Mouse (Mus musculus): ENCODE data around the gene Mllt10.
"Not testable (repeated sequence)": the region's sequence is repeated elsewhere in the genome, so short reads cannot be mapped to it uniquely, and the experiment has no call there.

Gene Mllt10

DNA sequence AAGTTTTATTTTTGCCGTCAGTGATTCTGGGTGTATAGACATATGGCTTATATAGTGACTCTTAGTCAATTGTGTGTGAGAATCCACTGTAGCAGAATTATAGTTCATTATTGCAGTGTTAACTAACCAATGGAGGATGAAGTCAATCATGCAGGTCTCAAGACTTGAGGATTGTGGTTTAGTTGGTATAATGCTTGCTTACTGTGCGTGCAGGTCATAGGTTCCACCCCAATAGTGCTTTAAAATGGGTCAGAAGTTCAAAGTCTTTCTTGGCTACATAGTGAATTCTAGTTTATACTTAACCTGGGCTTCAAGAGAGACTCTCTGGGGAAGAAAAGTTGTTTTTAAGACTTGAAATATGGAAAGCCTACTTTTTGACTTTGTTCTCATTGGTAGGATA lies 16.9 kb downstream of the Mllt10 start:
- DNase-seq (ENCODE audit: low read depth in 2 of 2, low spot score in 2 of 2) = no peak

DNA sequence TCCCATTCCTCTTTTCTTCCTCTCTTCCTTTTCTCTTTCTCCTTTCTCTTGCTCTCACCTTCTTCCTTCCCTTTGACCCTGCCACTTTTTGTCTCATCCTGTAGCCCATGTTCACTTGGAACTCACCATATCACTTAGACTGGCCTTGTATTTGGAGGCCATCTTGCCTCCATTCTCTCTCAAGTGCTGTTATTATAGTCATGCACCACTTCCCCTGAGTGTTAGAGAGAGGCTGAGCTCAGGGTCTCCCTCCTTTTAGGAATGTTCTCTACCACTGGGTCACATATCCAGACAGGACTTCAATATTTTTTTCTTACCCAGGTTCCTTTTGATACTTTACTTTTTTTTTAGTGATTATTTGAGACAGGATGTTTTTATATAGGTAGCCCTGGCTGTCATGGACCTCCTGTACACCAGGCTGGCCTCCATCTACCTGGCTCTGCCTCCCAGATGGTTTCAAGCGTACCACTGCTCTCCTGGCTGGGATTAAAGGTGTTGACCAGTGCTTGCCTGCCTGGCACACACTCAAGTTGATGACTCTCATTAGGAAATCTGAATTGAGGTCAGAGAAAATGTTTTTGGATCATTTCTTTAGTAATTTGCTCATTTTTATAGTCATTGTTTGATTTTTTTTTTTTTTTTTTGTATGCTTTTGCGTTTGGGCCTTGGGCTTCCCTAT lies 25.3 kb downstream of the Mllt10 start:
- no peak for DNase-seq (ENCODE audit: low read depth in 2 of 2, low spot score in 2 of 2)

DNA sequence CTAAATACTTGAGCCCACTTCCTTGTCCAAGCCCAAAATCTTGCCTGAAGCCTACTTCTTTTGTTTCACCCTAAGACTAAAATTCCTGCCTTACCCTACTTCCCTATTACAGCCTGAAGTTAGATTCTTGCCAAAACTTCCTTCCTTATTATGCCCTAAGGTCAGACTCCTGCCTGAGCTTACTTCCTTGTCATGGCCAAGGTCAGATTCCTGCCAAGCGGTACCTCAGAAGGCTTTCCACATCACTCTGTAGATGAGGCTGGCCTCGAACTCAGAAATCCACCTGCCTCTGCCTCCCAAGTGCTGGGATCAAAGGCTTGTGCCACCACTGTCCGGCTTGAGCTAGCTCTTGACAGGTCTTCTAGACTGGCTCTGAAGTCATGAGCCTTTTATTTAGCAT lies 32.7 kb downstream of the Mllt10 start:
- not testable (repeated sequence) for DNase-seq (ENCODE audit: low read depth in 2 of 2, low spot score in 2 of 2)

DNA sequence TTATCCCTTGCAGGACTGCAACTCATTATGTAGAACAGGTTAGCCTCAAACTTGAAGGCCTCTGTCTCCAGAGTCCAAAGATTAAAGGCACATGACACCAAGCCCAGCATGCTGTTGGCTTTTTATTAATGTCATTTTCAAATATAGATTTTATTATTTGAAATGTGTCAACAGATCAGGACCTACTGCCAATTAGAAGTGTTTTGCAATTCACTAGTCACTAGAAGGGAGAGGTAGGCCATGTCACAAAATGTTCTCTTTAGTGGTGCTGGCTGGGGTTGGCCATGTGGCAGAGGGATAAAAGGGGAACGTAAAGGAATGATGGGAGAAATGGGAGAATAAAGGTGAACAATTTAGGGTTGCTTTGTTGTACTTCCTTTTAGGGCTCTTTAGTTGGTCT lies 38.8 kb downstream of the Mllt10 start:
- DNase-seq (ENCODE audit: low read depth in 2 of 2, low spot score in 2 of 2) = no peak

DNA sequence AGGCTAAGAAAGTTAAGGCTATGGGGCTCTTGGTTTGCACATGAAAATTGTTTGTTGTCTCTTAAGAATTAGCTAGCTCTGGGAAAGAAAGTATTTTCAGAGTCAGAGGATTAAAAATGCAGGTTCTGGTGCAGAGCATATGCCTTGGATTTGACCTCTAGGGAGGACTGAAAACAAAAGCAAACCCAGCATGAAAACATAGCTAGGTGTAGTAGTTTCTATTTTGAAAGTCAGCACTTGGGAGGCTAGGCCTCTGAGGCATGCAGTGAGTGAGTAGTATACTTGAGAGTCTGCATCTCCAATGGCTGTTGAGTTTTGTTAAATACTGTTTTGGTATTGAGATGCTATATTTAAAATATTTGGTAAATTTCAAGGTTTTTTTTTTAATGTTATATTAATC lies 39.3 kb downstream of the Mllt10 start:
- DNase-seq (ENCODE audit: low read depth in 2 of 2, low spot score in 2 of 2) = no peak

DNA sequence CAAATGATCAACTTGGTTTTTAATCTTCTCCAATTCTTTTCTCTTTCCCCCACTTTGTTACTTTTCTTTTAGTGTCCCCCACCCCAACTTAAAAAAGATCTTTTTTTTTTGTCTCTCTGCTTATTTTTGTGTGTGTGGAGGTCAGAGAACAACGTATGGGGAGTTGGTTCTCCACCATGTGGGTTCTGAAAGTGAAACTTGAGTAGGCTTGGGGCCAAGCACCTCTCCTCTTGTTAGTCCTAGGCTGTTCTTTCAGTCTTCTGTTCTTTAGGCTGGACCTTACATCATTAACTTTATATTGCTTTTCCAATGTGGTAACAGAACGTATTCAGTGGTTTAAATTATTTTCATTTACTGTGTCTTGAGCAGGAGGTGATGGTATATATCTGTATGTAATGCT lies 40.8 kb downstream of the Mllt10 start:
- no peak for DNase-seq (ENCODE audit: low read depth in 2 of 2, low spot score in 2 of 2)

DNA sequence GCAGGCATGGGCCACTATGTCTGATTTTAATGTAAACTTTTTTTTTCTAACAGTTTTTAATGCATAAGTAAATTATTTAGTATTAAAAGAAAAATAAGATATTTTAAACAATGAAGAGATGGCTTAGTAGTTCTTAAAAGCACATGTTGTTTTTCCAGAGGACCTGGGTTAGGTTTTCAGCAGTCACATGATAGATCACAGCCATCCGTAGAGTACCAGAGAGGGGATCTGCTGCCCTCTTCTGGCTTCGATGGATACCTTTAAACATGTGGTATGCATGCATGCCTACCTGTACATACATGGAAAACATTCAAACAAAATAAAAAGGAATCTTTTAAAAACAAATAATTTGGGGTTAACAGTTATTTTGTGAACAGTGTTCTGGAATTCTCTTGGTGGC lies 45.9 kb downstream of the Mllt10 start:
- DNase-seq (ENCODE audit: low read depth in 2 of 2, low spot score in 2 of 2) = peak in 1 of 2 experiments; percentile 15

DNA sequence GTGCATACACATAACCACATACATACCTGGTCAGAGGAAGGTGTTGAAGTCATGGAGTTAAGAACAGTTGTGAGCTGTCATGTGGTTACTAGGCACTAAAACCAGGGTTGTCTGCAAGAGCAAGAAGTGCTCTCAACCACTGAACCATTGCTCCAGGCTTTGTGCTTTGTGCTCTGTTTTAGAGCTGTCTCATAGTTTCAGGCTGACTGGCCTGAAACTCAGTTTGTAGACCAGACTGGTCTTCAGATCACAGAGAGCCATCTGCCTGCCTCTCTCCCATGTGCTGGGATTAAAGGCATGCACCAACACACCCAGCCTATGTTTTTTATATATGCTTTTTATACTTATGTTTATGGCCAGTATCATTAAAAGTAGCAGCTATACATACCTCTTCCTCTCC lies 52.5 kb downstream of the Mllt10 start:
- DNase-seq (ENCODE audit: low read depth in 2 of 2, low spot score in 2 of 2) = no peak

DNA sequence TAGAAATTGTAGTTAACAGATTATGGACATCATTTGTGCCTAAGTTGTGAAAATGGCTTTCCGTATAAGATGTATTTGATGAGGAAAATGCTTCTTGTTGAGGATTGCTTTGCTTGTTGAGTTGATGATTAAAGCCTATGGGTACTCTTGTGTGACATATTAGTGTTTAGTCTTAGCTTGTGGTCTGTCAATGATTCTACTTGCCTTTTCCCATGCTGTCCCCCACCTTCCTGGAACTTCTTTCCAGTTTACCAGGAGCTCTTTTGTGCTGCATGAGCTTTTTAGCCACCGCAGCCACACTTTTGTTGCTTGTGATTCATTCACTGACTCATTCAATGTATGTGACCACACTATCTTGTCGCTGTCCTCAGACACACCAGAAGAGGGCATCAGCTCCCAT lies 53.2 kb downstream of the Mllt10 start:
- DNase-seq (ENCODE audit: low read depth in 2 of 2, low spot score in 2 of 2) = no peak

DNA sequence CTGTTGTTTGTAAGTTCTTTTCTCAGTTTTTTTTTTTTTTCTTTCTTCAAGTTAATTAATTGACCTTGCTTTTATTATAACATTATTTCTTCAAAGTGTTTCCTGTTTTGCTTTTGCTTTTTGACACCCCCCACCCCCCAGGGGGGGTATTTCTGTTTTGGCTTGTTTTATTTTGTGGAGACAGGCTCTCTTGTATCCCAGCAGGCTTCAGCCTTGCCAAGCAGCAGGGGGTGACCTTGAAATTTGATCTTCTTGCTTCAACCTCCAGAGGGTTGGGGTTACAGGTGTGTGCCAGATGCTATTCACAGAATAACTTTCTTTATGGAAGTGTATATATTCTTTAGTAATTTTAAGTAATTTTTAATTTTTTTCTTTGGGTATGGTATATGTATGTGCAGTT lies 56.4 kb downstream of the Mllt10 start:
- no peak for DNase-seq (ENCODE audit: low read depth in 2 of 2, low spot score in 2 of 2)

DNA sequence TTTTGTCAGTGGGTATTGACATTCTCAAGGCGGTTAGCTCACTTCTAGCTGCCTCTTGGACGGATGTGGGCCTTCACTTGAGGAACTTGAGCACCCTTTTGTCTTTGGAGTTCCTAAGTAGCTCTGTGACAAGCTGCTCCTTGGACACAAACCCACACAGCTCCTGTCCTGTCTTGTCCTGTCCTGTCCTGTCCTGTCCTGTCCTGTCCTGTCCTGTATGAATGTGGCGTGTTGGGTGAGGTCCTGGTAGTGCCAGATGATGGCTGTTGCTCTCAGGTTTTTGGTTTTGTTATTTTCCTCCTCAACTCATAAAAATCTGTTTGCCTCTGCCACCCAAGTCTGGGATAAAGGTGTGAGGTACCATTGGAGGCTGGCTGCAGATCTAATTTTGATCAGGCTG lies 61.4 kb downstream of the Mllt10 start:
- DNase-seq (ENCODE audit: low read depth in 2 of 2, low spot score in 2 of 2) = no peak

DNA sequence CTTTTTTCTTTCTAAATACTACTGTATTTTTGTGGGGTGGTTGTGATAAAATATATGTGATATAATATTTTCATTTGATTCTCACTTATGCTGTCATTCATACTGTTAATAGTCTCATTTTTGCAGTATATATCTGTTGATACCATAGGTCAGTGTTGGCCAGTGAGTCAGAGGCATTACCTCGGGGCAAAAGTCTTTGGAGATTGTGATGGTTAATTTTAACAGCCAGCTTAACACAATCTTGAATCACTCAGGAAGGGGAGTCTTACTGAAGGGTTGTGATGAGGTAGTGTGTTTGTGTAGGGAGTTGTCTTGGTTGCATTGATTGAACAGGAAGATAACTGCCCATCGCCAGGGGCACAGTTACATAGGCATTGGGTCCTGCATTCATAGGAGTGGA lies 83.1 kb downstream of the Mllt10 start:
- no peak for DNase-seq (ENCODE audit: low read depth in 2 of 2, low spot score in 2 of 2)

DNA sequence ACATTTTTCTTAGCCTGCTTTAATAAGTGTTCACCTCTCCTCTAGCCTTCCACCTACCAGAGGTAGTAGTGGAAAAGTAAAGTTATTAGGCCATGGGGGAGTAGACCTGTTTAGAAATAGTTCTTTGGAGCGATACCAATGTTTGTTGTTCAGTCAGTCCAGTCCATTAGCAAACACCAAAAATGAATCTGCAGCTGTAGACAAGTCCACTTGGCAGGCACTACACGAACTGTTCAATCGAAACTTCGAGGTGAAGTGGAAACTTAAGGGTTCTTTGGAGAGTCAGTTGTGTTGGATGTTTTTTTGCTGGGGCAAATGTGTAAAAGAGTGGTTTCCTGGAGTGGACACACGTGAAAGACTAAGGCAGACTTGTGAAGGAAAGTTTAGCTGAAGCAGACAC lies 84.6 kb downstream of the Mllt10 start:
- no peak for DNase-seq (ENCODE audit: low read depth in 2 of 2, low spot score in 2 of 2)

DNA sequence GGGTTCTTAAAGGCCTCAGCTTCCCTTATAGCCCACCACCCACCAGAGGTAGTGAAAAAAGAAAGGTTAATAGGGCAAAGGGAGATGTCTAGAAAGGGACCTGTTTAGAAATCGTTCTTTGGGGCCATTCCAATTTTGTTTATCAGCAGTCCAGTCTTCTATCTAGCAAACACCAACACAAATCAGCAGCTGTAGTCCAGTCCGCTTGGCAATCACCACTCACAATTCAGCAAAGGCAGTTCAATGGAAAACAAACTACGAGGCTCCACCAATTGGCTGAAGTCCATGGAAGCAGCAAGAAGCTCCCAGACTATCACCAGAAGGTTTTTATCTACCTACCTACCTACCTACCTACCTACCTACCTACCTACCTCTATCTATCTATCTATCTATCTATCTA lies 101.1 kb downstream of the Mllt10 start:
- DNase-seq (ENCODE audit: low read depth in 2 of 2, low spot score in 2 of 2) = no peak

DNA sequence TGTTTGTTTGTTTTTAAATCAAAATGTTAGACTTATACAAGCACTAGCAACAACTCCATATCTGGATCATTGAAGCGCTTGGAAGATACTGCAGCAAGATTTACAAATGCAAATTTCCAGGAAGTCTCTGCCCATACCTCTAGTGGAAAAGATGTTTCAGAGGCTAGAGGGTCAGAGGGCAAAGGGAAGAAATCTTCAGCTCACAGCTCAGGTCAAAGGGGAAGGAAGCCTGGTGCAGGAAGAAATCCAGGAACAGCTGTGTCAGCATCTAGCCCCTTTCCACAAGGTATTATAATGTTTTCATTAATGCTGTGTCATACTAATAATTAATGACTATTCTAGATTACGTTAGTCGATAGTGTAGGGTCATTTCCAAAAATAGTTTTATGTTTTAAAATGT lies 104.4 kb downstream of the Mllt10 start:
- DNase-seq (ENCODE audit: low read depth in 2 of 2, low spot score in 2 of 2) = no peak

DNA sequence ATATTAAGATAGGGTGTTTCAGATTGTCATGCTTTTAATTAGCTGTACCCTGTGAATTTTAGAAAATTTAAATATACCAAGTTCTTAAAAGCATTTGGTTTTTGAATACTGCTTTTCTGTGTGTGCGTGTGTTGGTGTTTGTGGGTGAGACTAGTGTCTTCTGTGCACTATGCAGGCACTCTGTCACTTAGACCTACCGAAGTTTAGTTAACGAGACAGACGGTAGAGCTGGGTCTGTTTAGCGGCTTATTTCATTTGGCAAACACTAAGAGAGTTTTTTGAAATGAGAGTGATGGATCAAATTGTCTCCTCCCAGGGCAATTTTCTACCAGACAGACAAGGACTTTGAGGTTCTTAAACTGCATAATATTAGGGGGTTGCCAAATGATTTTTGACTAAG lies 106.0 kb downstream of the Mllt10 start:
- no peak for DNase-seq (ENCODE audit: low read depth in 2 of 2, low spot score in 2 of 2)

DNA sequence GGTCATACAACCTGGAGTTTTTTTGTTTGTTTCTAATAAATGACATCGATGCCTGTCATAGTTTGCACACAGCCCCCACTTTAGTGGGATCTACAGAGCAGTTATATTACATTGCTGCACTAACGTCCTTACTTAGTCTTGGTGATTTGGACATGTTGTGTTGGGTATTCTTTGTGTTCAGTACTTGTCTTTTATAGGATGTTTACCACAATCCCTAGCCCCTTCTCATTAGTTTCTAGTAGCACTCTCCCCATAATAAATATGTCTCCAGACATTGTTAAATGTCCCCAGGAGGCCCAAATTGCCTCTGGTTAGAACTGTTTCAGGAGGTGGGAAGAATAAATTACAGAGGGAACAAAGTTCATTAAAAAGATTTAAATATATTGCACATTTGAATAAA lies 110.5 kb downstream of the Mllt10 start:
- no peak for DNase-seq (ENCODE audit: low read depth in 2 of 2, low spot score in 2 of 2)

DNA sequence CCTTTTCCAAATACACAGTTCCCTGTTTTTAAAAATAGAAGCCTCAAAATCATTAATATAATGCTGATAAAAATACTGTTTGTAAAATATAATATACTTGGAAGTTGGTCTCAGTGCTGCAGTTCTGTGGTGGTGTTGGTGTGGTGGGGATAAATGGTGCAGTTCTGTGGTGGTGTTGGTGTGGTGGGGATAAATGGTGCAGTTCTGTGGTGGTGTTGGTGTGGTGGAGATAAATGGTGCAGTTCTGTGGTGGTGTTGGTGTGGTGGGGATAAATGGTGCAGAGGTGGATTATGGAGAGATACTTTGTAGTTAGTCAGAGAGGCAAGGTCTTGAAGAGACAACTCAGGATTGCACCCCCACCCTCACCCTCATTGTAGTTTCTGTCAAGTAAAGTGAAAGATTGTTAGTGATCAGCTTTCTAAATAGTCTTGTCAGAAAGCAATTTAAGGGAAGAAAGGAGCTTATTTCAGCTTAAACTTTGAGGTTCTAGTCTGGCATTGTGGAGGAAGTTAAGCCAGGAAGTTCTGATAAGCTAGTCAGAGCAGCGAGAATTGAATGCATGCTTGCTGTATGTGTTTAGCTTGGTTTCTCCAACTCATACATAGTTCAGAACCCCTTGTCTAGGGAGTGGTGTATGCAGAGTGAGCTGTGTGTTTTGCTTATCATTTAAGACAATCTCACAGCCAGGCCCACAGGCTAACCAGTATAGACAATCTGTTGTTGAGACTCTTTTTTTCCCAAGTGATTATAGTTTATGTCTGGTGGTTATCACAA lies 114.3 kb downstream of the Mllt10 start:
- no peak for DNase-seq (ENCODE audit: low read depth in 2 of 2, low spot score in 2 of 2)

DNA sequence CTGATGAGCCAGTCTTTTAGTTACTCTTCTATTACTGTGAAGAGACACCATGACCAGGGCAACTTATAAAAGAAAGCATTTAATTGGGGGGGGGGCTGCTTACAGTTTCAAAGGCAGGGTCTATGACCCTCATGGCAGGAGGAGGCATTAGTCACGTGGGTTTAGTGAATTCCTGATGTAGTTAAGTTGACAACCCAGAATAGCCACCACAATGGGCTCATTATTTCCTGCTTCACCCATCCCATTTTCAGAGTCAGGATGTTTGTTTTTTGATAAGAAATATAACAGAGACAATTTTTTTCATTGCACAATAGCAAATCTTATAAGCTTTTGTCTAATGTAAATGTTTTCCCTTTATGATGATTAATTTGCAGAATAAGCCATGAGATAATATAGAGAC lies 120.2 kb downstream of the Mllt10 start:
- no peak for DNase-seq (ENCODE audit: low read depth in 2 of 2, low spot score in 2 of 2)

DNA sequence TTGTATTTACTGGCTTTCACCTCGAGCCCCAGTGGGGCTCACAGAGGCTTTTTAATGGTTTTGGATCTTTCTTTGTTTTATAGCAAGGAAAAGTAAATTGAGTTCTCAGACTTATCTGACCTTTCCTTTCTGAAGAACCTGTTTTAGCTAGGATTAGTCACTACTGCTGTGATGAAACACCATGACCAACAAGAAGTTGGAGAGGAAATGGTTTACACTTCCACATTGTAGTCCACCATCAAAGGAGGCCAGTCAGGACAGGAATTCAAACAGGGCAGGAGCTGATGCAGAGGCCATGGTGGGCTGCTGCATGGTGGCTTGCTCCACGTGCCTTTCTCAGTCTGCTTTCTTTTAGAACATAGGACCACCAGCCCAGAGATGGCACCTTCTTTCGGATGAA lies 121.2 kb downstream of the Mllt10 start:
- DNase-seq (ENCODE audit: low read depth in 2 of 2, low spot score in 2 of 2) = no peak

DNA sequence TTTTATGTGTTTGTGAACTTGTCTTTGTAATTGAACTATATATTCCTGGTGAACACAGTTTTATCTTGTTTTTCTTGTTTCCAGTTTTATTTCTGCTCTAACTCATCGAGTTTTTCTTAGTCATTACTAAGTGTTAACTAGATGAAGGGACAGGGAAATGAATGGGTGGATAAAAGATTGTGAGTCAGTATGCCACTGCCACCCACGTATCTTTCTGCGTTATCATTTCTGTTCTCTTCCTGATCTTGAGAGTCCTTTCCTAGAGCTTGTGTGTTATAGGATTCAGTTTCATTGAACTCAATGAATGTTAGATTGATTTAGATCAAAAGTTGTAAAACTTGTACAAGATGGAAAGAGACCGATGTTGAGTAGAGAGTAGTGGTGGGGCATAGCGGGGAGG lies 125.3 kb downstream of the Mllt10 start:
- DNase-seq (ENCODE audit: low read depth in 2 of 2, low spot score in 2 of 2) = no peak

DNA sequence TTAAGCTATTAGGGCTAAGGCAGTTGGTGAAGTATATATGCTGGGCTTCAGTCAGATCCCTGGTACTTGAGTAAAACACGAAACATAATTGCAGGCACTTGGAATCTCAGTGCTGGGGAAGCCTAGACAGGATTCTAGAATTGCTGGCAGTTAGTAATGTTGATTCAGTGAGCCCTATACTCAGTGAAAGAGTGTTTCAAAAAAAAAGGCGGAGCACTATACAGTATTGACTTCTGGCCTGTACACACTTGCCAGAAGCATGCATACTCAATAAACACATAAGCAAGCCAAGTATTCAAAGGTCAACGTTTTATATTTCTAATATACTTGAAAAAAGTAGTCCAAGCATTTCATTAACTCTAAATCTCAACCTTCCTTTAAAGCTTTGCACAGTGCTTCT lies 126.6 kb downstream of the Mllt10 start:
- DNase-seq (ENCODE audit: low read depth in 2 of 2, low spot score in 2 of 2) = no peak

DNA sequence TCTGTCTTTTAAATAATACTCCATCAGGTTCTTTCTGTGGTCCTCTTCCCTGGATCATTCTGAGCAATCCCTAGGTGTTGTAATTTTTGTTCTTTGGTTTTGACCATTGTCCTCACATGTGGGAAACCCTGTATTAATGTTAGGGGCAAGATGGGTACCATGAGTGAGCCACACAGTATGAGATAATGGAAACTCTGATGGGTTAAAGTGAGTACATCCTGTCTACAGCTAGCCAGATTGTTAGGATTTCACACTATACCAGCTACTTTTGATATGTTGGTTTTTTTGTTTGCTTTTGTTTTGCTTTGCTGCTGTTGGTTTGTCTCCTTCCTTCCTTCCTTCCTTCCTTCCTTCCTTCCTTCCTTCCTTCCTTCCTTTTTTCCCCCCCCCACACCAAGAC lies 128.0 kb downstream of the Mllt10 start:
- no peak for DNase-seq (ENCODE audit: low read depth in 2 of 2, low spot score in 2 of 2)

Measured in CD8-positive naive resting alpha-beta T cell, adult 2 months (primary cell).